Mouse (Mus musculus): ENCODE results near the gene Tmem41a. TPM values are rescaled to one million over a fixed set of nuclear protein-coding genes. Genes with fewer than 3 reads are reported as not detected.
"Not testable (repeated sequence)": the region's sequence is repeated elsewhere in the genome, so short reads cannot be mapped to it uniquely, and the experiment has no call there.

Tmem41a gene
- polyA plus RNA-seq, 1 experiment from 2014 or later = 27.9 TPM

- WGBS = 62% methylated on average over 3 of the region's 3 CpGs
- ATAC-seq (ENCODE audit: insufficient read depth) (no peak), DNase-seq (no peak)
- Histone ChIP-seq H3K9ac (no peak overlapping the region), H3K27ac (ENCODE audit: low read depth) (no peak overlapping the region), H3K4me2 (no peak overlapping the region), H3K4me3 (ENCODE audit: low read depth, low read length) (no peak overlapping the region), H3K4me1 (ENCODE audit: insufficient read depth) (no peaks in the 10 kb centered on the region), H3K9me3 (ENCODE audit: low read depth, low read length) (no peaks in the 10 kb centered on the region; the same call in 1 of the 2 replicates), H3K27me3 (ENCODE audit: insufficient read depth, low read length) (no peaks in the 10 kb centered on the region), H3K36me3 (ENCODE audit: insufficient read depth) (no peaks in the 10 kb centered on the region)
- no peak for TF ChIP-seq CTCF (IDR thresholded peaks at IDR 0.05; ENCODE audit: low read depth)
Measured at GRCm38 (mm10) chr16:21965576-21965975, 18.2 kb upstream of the Tmem41a start.

- Histone ChIP-seq H3K4me1 (ENCODE audit: insufficient read depth) (no peaks in the 10 kb centered on the region), H3K9me3 (ENCODE audit: low read depth, low read length) (no peaks in the 10 kb centered on the region), H3K9ac (no peak overlapping the region), H3K4me2 (no peak overlapping the region), H3K27ac (ENCODE audit: low read depth) (no peak overlapping the region), H3K4me3 (ENCODE audit: low read depth, low read length) (no peak overlapping the region), H3K27me3 (ENCODE audit: insufficient read depth, low read length) (no peaks in the 10 kb centered on the region), H3K36me3 (ENCODE audit: insufficient read depth) (no peaks in the 10 kb centered on the region)
- WGBS = 73% methylated on average over 12 of the region's 12 CpGs
- ATAC-seq (ENCODE audit: insufficient read depth) (no peak), DNase-seq (no peak)
- TF ChIP-seq CTCF (IDR thresholded peaks at IDR 0.05; ENCODE audit: low read depth) = no peak
Measured at GRCm38 (mm10) chr16:21955591-21955990, 8.2 kb upstream of the Tmem41a start.

GRCm38 (mm10) chr16:21928471-21928870, 18.9 kb downstream of the Tmem41a start:
- no peak overlapping the region for H3K4me3 ChIP-seq (ENCODE audit: low read depth, low read length)
- H3K27me3 ChIP-seq (ENCODE audit: insufficient read depth, low read length) = no peaks in the 10 kb centered on the region
- no peaks in the 10 kb centered on the region for H3K9me3 ChIP-seq (ENCODE audit: low read depth, low read length)
- no peak for TF ChIP-seq CTCF (IDR thresholded peaks at IDR 0.05; ENCODE audit: low read depth)
- no peak for DNase-seq
- ATAC-seq (ENCODE audit: insufficient read depth) = no peak
- no peaks in the 10 kb centered on the region for H3K4me1 ChIP-seq (ENCODE audit: insufficient read depth)
- no peak overlapping the region for H3K4me2 ChIP-seq
- peaks cover 6% of the 10 kb centered on the region; the same call in 1 of the 2 replicates for H3K36me3 ChIP-seq (ENCODE audit: insufficient read depth)
- WGBS = 76% methylated on average over 13 of the region's 13 CpGs
- H3K9ac ChIP-seq = no peak overlapping the region
- no peak overlapping the region for H3K27ac ChIP-seq (ENCODE audit: low read depth)

GRCm38 (mm10) chr16:21916681-21917080, 30.7 kb downstream of the Tmem41a start:
- no peak overlapping the region for H3K4me2 ChIP-seq
- DNase-seq (no peak), ATAC-seq (ENCODE audit: insufficient read depth) (no peak)
- WGBS = 72% methylated on average over 7 of the region's 7 CpGs
- no peaks in the 10 kb centered on the region for H3K9me3 ChIP-seq (ENCODE audit: low read depth, low read length)
- no peak overlapping the region for H3K9ac ChIP-seq
- no peak overlapping the region for H3K27ac ChIP-seq (ENCODE audit: low read depth)
- H3K36me3 ChIP-seq (ENCODE audit: insufficient read depth) = 0 out of 2 replicates have a peak, but pooled peaks cover under 1% of the 10 kb centered on the region
- no peak for TF ChIP-seq CTCF (IDR thresholded peaks at IDR 0.05; ENCODE audit: low read depth)
- H3K27me3 ChIP-seq (ENCODE audit: insufficient read depth, low read length) = no peaks in the 10 kb centered on the region
- H3K4me1 ChIP-seq (ENCODE audit: insufficient read depth) = no peaks in the 10 kb centered on the region
- no peak overlapping the region for H3K4me3 ChIP-seq (ENCODE audit: low read depth, low read length)

GRCm38 (mm10) chr16:21913347-21913746, 34.0 kb downstream of the Tmem41a start:
- H3K27me3 ChIP-seq (ENCODE audit: insufficient read depth, low read length) = no peaks in the 10 kb centered on the region
- H3K36me3 ChIP-seq (ENCODE audit: insufficient read depth) = no peaks in the 10 kb centered on the region
- WGBS = 82% methylated on average over 6 of the region's 6 CpGs
- no peaks in the 10 kb centered on the region for H3K4me1 ChIP-seq (ENCODE audit: insufficient read depth)
- no peaks in the 10 kb centered on the region for H3K9me3 ChIP-seq (ENCODE audit: low read depth, low read length)
- no peak overlapping the region for H3K4me2 ChIP-seq
- DNase-seq = no peak
- TF ChIP-seq CTCF (IDR thresholded peaks at IDR 0.05; ENCODE audit: low read depth) = no peak
- H3K9ac ChIP-seq = no peak overlapping the region
- no peak overlapping the region for H3K4me3 ChIP-seq (ENCODE audit: low read depth, low read length)
- no peak for ATAC-seq (ENCODE audit: insufficient read depth)
- no peak overlapping the region for H3K27ac ChIP-seq (ENCODE audit: low read depth)

GRCm38 (mm10) chr16:21908906-21909305, 38.4 kb downstream of the Tmem41a start:
- H3K27me3 ChIP-seq (ENCODE audit: insufficient read depth, low read length); H3K4me2 ChIP-seq; ATAC-seq (ENCODE audit: insufficient read depth); H3K4me3 ChIP-seq (ENCODE audit: low read depth, low read length); H3K9me3 ChIP-seq (ENCODE audit: low read depth, low read length); H3K4me1 ChIP-seq (ENCODE audit: insufficient read depth); H3K27ac ChIP-seq (ENCODE audit: low read depth); DNase-seq; H3K36me3 ChIP-seq (ENCODE audit: insufficient read depth); H3K9ac ChIP-seq: not testable (repeated sequence)
- WGBS = 44% methylated on average over 6 of the region's 8 CpGs

DNA sequence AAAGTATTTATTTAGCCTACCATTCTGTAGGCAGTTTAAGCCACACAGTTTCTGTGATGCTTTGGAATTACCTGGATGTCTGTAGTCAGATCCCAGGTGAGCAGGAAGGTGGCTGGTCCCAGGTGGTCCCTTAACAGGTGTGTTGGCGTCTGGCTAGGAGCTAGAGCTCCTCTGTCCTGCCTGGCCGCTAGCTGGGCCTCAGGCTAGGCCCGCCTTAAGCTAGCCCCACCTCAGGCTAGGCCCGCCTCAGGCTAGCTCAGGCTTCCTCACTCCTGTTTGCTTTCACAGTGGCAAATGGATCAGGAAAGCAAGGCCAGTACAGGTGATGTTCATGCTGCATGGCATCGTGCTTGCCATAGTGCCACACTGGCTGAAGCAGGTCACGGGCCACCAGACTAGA, 40.5 kb downstream of the Tmem41a start:
- no peak for ATAC-seq (ENCODE audit: insufficient read depth)
- Histone ChIP-seq H3K27me3 (ENCODE audit: insufficient read depth, low read length) (no peaks in the 10 kb centered on the region), H3K27ac (ENCODE audit: low read depth) (no peak overlapping the region), H3K4me2 (no peak overlapping the region), H3K4me3 (ENCODE audit: low read depth, low read length) (no peak overlapping the region), H3K4me1 (ENCODE audit: insufficient read depth) (no peaks in the 10 kb centered on the region), H3K9ac (no peak overlapping the region), H3K9me3 (ENCODE audit: low read depth, low read length) (no peaks in the 10 kb centered on the region), H3K36me3 (ENCODE audit: insufficient read depth) (no peaks in the 10 kb centered on the region)
- no peak for DNase-seq
- 86% methylated on average over 6 of the region's 6 CpGs for WGBS
- no peak for TF ChIP-seq CTCF (IDR thresholded peaks at IDR 0.05; ENCODE audit: low read depth)

DNA sequence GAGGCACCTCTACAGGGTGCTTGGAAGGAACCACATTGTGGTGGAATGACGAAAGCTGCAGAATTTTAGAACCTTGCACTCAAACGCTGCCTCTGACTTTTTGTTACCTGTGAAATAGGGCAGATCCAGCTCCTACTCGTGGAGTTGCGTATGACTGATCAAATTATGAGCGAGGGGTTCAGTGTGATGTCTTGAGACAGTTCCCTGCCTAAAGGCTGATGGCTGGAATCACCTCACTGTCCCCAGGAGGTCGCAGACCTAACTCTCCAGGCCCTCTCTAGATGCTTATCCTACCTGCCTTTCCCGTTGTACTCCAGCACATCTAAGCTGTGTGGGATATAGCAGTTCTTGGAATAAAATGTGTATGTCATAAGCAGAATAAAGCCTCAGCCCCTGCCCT, 41.4 kb downstream of the Tmem41a start:
- WGBS = 86% methylated on average over 7 of the region's 7 CpGs
- no peak for ATAC-seq (ENCODE audit: insufficient read depth)

More for the DNA sequence above, 41.4 kb downstream of the Tmem41a start:
- Histone ChIP-seq H3K27ac (ENCODE audit: low read depth) (no peak overlapping the region), H3K4me2 (no peak overlapping the region), H3K4me1 (ENCODE audit: insufficient read depth) (no peaks in the 10 kb centered on the region), H3K9me3 (ENCODE audit: low read depth, low read length) (no peaks in the 10 kb centered on the region), H3K9ac (no peak overlapping the region), H3K27me3 (ENCODE audit: insufficient read depth, low read length) (no peaks in the 10 kb centered on the region), H3K4me3 (ENCODE audit: low read depth, low read length) (no peak overlapping the region), H3K36me3 (ENCODE audit: insufficient read depth) (no peaks in the 10 kb centered on the region)
- no peak for TF ChIP-seq CTCF (IDR thresholded peaks at IDR 0.05; ENCODE audit: low read depth)
- no peak for DNase-seq
